Mouse (Mus musculus) liver, embryonic 11.5 days (tissue): ENCODE data around the gene Rcl1. TPM values are rescaled to one million over a fixed set of nuclear protein-coding genes. Genes with fewer than 3 reads are reported as not detected.
A peak's percentile ranks its signal among the peaks of the same experiment; 100 is the strongest.

ENCODE experiments used
- ATAC-seq: fragments of 200-750 bp; cut with Nextera tagmentation; replicated peaks from 2 replicates; pipeline ENCODE4 v1.8.0; 2017; ENCODE audit warnings: moderate number of reproducible peaks, mild to moderate bottlenecking, moderate TSS enrichment, moderate library complexity; ENCODE audit not compliant: low FRiP score
- DNase-seq: peaks from one replicate; pipeline ENCODE4 v3.0.0-alpha.2; 2017; ENCODE audit warnings: low spot score
- H3K27ac ChIP-seq: fragments of 300-500 bp; sonication (generic); 2 replicates; pipeline ENCODE4 v1.5.1; 2014; ENCODE audit warnings: mild to moderate bottlenecking, low read depth, low read length, control low read depth
- H3K27me3 ChIP-seq: fragments of 300-500 bp; sonication (generic); replicated peaks from 2 replicates; pipeline ENCODE4 v1.6.1; 2014; ENCODE audit warnings: low read length, mixed read lengths; ENCODE audit not compliant: control insufficient read depth, insufficient read depth
- H3K36me3 ChIP-seq: fragments of 300-500 bp; sonication (generic); 2 replicates; pipeline ENCODE4 v1.6.1; 2014; ENCODE audit warnings: mild to moderate bottlenecking, low read length, moderate library complexity, mixed read lengths; ENCODE audit not compliant: control insufficient read depth, insufficient read depth
- H3K4me1 ChIP-seq: fragments of 300-500 bp; sonication (generic); replicated peaks from 2 replicates; pipeline ENCODE4 v1.6.1; 2014; ENCODE audit warnings: low read length, mixed read lengths; ENCODE audit not compliant: control insufficient read depth, insufficient read depth
- H3K4me2 ChIP-seq: fragments of 300-500 bp; sonication (generic); 2 replicates; pipeline ENCODE4 v1.6.1; 2014; ENCODE audit warnings: mild to moderate bottlenecking, control low read depth, moderate library complexity
- H3K4me3 ChIP-seq: fragments of 300-500 bp; sonication (generic); 2 replicates; pipeline ENCODE4 v1.5.1; 2014; ENCODE audit warnings: low read depth, low read length, control low read depth
- H3K9ac ChIP-seq: fragments of 300-500 bp; sonication (generic); 2 replicates; pipeline ENCODE4 v1.6.1; 2014; ENCODE audit warnings: low read depth, low read length, control low read depth
- H3K9me3 ChIP-seq: fragments of 300-500 bp; sonication (generic); 2 replicates; pipeline ENCODE4 v1.6.1; 2016; ENCODE audit warnings: low read length, inconsistent platforms, mixed read lengths; ENCODE audit not compliant: control insufficient read depth
- WGBS: fragments of 180-500 bp; shearing (Covaris S2); extraction: QIAGEN DNeasy Blood & Tissue Kit; methylation state at CpG from one replicate; pipeline ENCODE4 v1.1.7; 2014; 5-methylcytosine and 5-hydroxymethylcytosine counted together
- polyA plus RNA-seq: library from polyadenylated mRNA; unstranded; fragments of >200 nt; fragmentation: Nextera tagmentation; extraction: Ambion mirVana; gene quantifications from 2 replicates; pipeline ENCODE4 v1.2.1, GENCODE M21; 2014

Rcl1 gene
- polyA plus RNA-seq, 1 experiment from 2014 or later, result 114 TPM

GRCm38 (mm10) chr19:29063577-29064363 is 37.4 kb upstream of the Rcl1 start:
- no peaks in the 10 kb centered on the region for H3K27me3 ChIP-seq

GRCm38 (mm10) chr19:29064451-29065102 is 36.6 kb upstream of the Rcl1 start:
- ATAC-seq (peak; percentile 92), DNase-seq (peak; percentile 78)
- Histone ChIP-seq H3K9me3 (no peaks in the 10 kb centered on the region), H3K27ac (peak overlapping the region; percentile 79), H3K27me3 (no peaks in the 10 kb centered on the region), H3K36me3 (no peaks in the 10 kb centered on the region), H3K9ac (peak overlapping the region; percentile 58), H3K4me1 (peaks cover 23% of the 10 kb centered on the region), H3K4me2 (peak overlapping the region; percentile 60), H3K4me3 (peak overlapping the region; percentile 24; the same call in 1 of the 2 replicates)
- WGBS, result 32% methylated on average over 9 of the region's 9 CpGs

More at GRCm38 (mm10) chr19:29063577-29064363, 37.4 kb upstream of the Rcl1 start:
- ATAC-seq (peak; percentile 62), DNase-seq (peak; percentile 94)
- Histone ChIP-seq H3K4me1 (peaks cover 17% of the 10 kb centered on the region), H3K4me3 (peak overlapping the region; percentile 28), H3K4me2 (peak overlapping the region; percentile 60), H3K9me3 (no peaks in the 10 kb centered on the region), H3K36me3 (no peaks in the 10 kb centered on the region), H3K9ac (peak overlapping the region; percentile 58), H3K27ac (peak overlapping the region; percentile 79)
- WGBS, result 13% methylated on average over 18 of the region's 18 CpGs

GRCm38 (mm10) chr19:29066981-29067471 is 34.1 kb upstream of the Rcl1 start:
- Histone ChIP-seq H3K4me3 (peak overlapping the region; percentile 58), H3K9ac (peak overlapping the region; percentile 67), H3K27me3 (no peaks in the 10 kb centered on the region), H3K36me3 (no peaks in the 10 kb centered on the region), H3K9me3 (no peaks in the 10 kb centered on the region), H3K4me1 (peaks cover 23% of the 10 kb centered on the region), H3K4me2 (peak overlapping the region; percentile 65), H3K27ac (peak overlapping the region; percentile 87)
- ATAC-seq, result peak; percentile 78
- 4% methylated on average over 11 of the region's 11 CpGs for WGBS
- peak; percentile 76 for DNase-seq

GRCm38 (mm10) chr19:29069195-29069594 is 32.0 kb upstream of the Rcl1 start:
- H3K27me3 ChIP-seq, result no peaks in the 10 kb centered on the region
- H3K4me2 ChIP-seq, result peak overlapping the region; percentile 65
- H3K9me3 ChIP-seq, result no peaks in the 10 kb centered on the region
- no peaks in the 10 kb centered on the region for H3K36me3 ChIP-seq
- H3K27ac ChIP-seq, result peak overlapping the region; percentile 51
- ATAC-seq (no peak), DNase-seq (no peak)
- H3K9ac ChIP-seq, result no peak overlapping the region
- H3K4me1 ChIP-seq, result peaks cover 23% of the 10 kb centered on the region
- 74% methylated on average over 5 of the region's 5 CpGs for WGBS
- H3K4me3 ChIP-seq, result no peak overlapping the region

- H3K4me1 ChIP-seq, result no peaks in the 10 kb centered on the region; the same call in 1 of the 2 replicates
- no peaks in the 10 kb centered on the region for H3K36me3 ChIP-seq
- H3K27ac ChIP-seq, result no peak overlapping the region
- H3K4me3 ChIP-seq, result no peak overlapping the region
- ATAC-seq, result no peak
- H3K27me3 ChIP-seq, result no peaks in the 10 kb centered on the region
- WGBS, result 71% methylated on average over 6 of the region's 6 CpGs
- H3K9me3 ChIP-seq, result no peaks in the 10 kb centered on the region
- DNase-seq, result no peak
- no peak overlapping the region for H3K9ac ChIP-seq
- no peak overlapping the region for H3K4me2 ChIP-seq
These were observed 26.4 kb upstream of the Rcl1 start for GRCm38 (mm10) chr19:29074802-29075201.

- Histone ChIP-seq H3K36me3 (no peaks in the 10 kb centered on the region), H3K4me2 (no peak overlapping the region), H3K27me3 (no peaks in the 10 kb centered on the region), H3K27ac (no peak overlapping the region), H3K4me1 (no peaks in the 10 kb centered on the region), H3K9me3 (no peaks in the 10 kb centered on the region; the same call in 1 of the 2 replicates), H3K4me3 (no peak overlapping the region), H3K9ac (no peak overlapping the region)
- DNase-seq (no peak), ATAC-seq (0 out of 2 replicates have a peak, but pooled peaks have one; percentile 34)
- 64% methylated on average over 6 of the region's 6 CpGs for WGBS
These were observed 12.5 kb upstream of the Rcl1 start for GRCm38 (mm10) chr19:29088628-29089027.

- Histone ChIP-seq H3K4me1 (no peaks in the 10 kb centered on the region), H3K36me3 (no peaks in the 10 kb centered on the region), H3K4me3 (no peak overlapping the region), H3K4me2 (no peak overlapping the region), H3K9ac (no peak overlapping the region), H3K27ac (no peak overlapping the region), H3K9me3 (no peaks in the 10 kb centered on the region), H3K27me3 (no peaks in the 10 kb centered on the region)
- ATAC-seq (no peak), DNase-seq (no peak)
These were observed 9.0 kb upstream of the Rcl1 start for GRCm38 (mm10) chr19:29092194-29092593.

- ATAC-seq (no peak), DNase-seq (no peak)
- H3K4me3 ChIP-seq, result no peak overlapping the region
- H3K9me3 ChIP-seq, result no peaks in the 10 kb centered on the region
- no peak overlapping the region for H3K4me2 ChIP-seq
- H3K4me1 ChIP-seq, result peaks cover 16% of the 10 kb centered on the region
- H3K9ac ChIP-seq, result no peak overlapping the region
- no peak overlapping the region for H3K27ac ChIP-seq
- no peaks in the 10 kb centered on the region for H3K27me3 ChIP-seq
- H3K36me3 ChIP-seq, result 0 out of 2 replicates have a peak, but pooled peaks cover 2% of the 10 kb centered on the region
- WGBS, result 79% methylated on average over 5 of the region's 5 CpGs
These were observed 2.1 kb upstream of the Rcl1 start for GRCm38 (mm10) chr19:29099106-29099505.
